Mouse (Mus musculus) heart, embryonic 16.5 days (tissue): ENCODE results near the gene Gm10439. TPM values are rescaled to one million over a fixed set of nuclear protein-coding genes. Genes with fewer than 3 reads are reported as not detected.
"Not testable (repeated sequence)": the region's sequence is repeated elsewhere in the genome, so short reads cannot be mapped to it uniquely, and the experiment has no call there.

Experiments
- ATAC-seq: fragments of 200-750 bp; cut with Nextera tagmentation; replicated peaks from 2 replicates; pipeline ENCODE4 v1.8.0; 2017; ENCODE audit warnings: moderate number of reproducible peaks; ENCODE audit not compliant: insufficient read depth, low FRiP score; ENCODE audit errors: extremely low read depth
- H3K27ac ChIP-seq: fragments of 300-500 bp; sonication (generic); 2 replicates; pipeline ENCODE4 v1.5.1; 2014; ENCODE audit warnings: mild to moderate bottlenecking, low read length, control low read depth, moderate library complexity
- H3K27me3 ChIP-seq: fragments of 300-500 bp; sonication (generic); 2 replicates; pipeline ENCODE4 v1.6.1; 2014; ENCODE audit warnings: low read length, mixed read lengths; ENCODE audit not compliant: control insufficient read depth, insufficient read depth
- H3K36me3 ChIP-seq: fragments of 300-500 bp; sonication (generic); 2 replicates; pipeline ENCODE4 v1.6.1; 2014; ENCODE audit not compliant: control insufficient read depth, insufficient read depth
- H3K4me1 ChIP-seq: fragments of 300-500 bp; sonication (generic); 2 replicates; pipeline ENCODE4 v1.6.1; 2014; ENCODE audit warnings: low read length, mixed read lengths; ENCODE audit not compliant: control insufficient read depth, insufficient read depth
- H3K4me2 ChIP-seq: fragments of 300-500 bp; sonication (generic); 2 replicates; pipeline ENCODE4 v1.6.1; 2014; ENCODE audit warnings: low read depth, mild to moderate bottlenecking, control low read depth, low read length
- H3K4me3 ChIP-seq: fragments of 300-500 bp; sonication (generic); 2 replicates; pipeline ENCODE4 v1.5.1; 2014; ENCODE audit warnings: mild to moderate bottlenecking, control low read depth, low read length
- H3K9ac ChIP-seq: fragments of 300-500 bp; sonication (generic); 2 replicates; pipeline ENCODE4 v1.6.1; 2014; ENCODE audit warnings: low read length, control low read depth
- H3K9me3 ChIP-seq: fragments of 300-500 bp; sonication (generic); replicated peaks from 2 replicates; pipeline ENCODE4 v1.6.1; 2016; ENCODE audit warnings: low read length; ENCODE audit not compliant: control insufficient read depth
- WGBS: fragments of 180-500 bp; shearing (Covaris S2); extraction: QIAGEN DNeasy Blood & Tissue Kit; methylation state at CpG from one replicate; pipeline ENCODE4 v1.1.7; 2014; 5-methylcytosine and 5-hydroxymethylcytosine counted together
- polyA plus RNA-seq: library from polyadenylated mRNA; unstranded; fragments of >200 nt; fragmentation: Nextera tagmentation; extraction: Ambion mirVana; gene quantifications from 2 replicates; pipeline ENCODE4 v1.2.1, GENCODE M21; 2015

Gene Gm10439
- not detected in 2 replicates for polyA plus RNA-seq

GRCm38 (mm10) chrX:149594270-149594669 lies at the start of gene Gm10439:
Gm10439 (plus strand) TSS chrX:149594570.
- H3K27ac ChIP-seq, ATAC-seq, H3K27me3 ChIP-seq, H3K4me3 ChIP-seq, H3K4me1 ChIP-seq, H3K9ac ChIP-seq, H3K4me2 ChIP-seq, H3K9me3 ChIP-seq, H3K36me3 ChIP-seq: not testable (repeated sequence)
- WGBS, result no CpG with 5 or more reads among the region's 6 CpGs

Other genes with a start within 250 kb of the Gm10439 start
- not detected in 2 replicates for gene Gm15085, start 147.0 kb upstream of the Gm10439 start, polyA plus RNA-seq
- not detected in 2 replicates for gene Gm15097, start 189.9 kb downstream of the Gm10439 start, polyA plus RNA-seq